Mouse (Mus musculus) limb, embryonic 14.5 days (tissue): Measurements from ENCODE around the gene Nek2. TPM values are rescaled to one million over a fixed set of nuclear protein-coding genes. Genes with fewer than 3 reads are reported as not detected.

Source experiments
- ATAC-seq: fragments of 200-750 bp; cut with Nextera tagmentation; 2 replicates; pipeline ENCODE4 v1.8.0; 2017; ENCODE audit warnings: low read depth, moderate number of reproducible peaks, moderate TSS enrichment; ENCODE audit not compliant: low FRiP score
- DNase-seq: peaks from one replicate; pipeline ENCODE4 v3.0.0-alpha.2; 2015; ENCODE audit warnings: low spot score
- H3K27ac ChIP-seq: fragments of 300-500 bp; sonication (generic); replicated peaks from 2 replicates; pipeline ENCODE4 v1.5.1; 2014; ENCODE audit warnings: low read depth, mild to moderate bottlenecking, low read length, moderate library complexity, mixed read lengths
- H3K27me3 ChIP-seq: fragments of 300-500 bp; sonication (generic); 2 replicates; pipeline ENCODE4 v1.6.1; 2014; ENCODE audit warnings: low read length, mixed read lengths; ENCODE audit not compliant: control insufficient read depth, insufficient read depth
- H3K36me3 ChIP-seq: fragments of 300-500 bp; sonication (generic); 2 replicates; pipeline ENCODE4 v1.6.1; 2014; ENCODE audit warnings: mild to moderate bottlenecking, low read length, moderate library complexity, mixed read lengths; ENCODE audit not compliant: control insufficient read depth, insufficient read depth
- H3K4me1 ChIP-seq: fragments of 300-500 bp; sonication (generic); 2 replicates; pipeline ENCODE4 v1.6.1; 2014; ENCODE audit warnings: antibody characterized with exemption, low read length, mixed read lengths; ENCODE audit not compliant: control insufficient read depth, insufficient read depth
- H3K4me2 ChIP-seq: fragments of 300-500 bp; sonication (generic); replicated peaks from 2 replicates; pipeline ENCODE4 v1.6.1; 2014; ENCODE audit warnings: low read depth, mild to moderate bottlenecking, low read length, moderate library complexity; ENCODE audit not compliant: severe bottlenecking
- H3K4me3 ChIP-seq: fragments of 300-500 bp; sonication (generic); replicated peaks from 2 replicates; pipeline ENCODE4 v1.5.1; 2014; ENCODE audit warnings: low read length
- H3K9ac ChIP-seq: fragments of 300-500 bp; sonication (generic); 2 replicates; pipeline ENCODE4 v1.6.1; 2014; ENCODE audit warnings: mild to moderate bottlenecking, low read depth, low read length, moderate library complexity; ENCODE audit not compliant: severe bottlenecking
- H3K9me3 ChIP-seq: fragments of 300-500 bp; sonication (generic); 2 replicates; pipeline ENCODE4 v1.6.1; 2016; ENCODE audit warnings: low read length; ENCODE audit not compliant: control insufficient read depth
- POLR2A ChIP-seq: fragments of 200-500 bp; IDR thresholded peaks from 2 replicates; pipeline ENCODE4 v1.8.0; 2012; ENCODE audit warnings: inconsistent platforms, mild to moderate bottlenecking, moderate library complexity, borderline replicate concordance; ENCODE audit not compliant: insufficient read depth, insufficient read length; ENCODE audit errors: extremely low read depth
- WGBS: fragments of 180-500 bp; shearing (Covaris S2); extraction: QIAGEN DNeasy Blood & Tissue Kit; methylation state at CpG from one replicate; pipeline ENCODE4 v1.1.7; 2014; 5-methylcytosine and 5-hydroxymethylcytosine counted together
- polyA plus RNA-seq, 2 experiments: library from polyadenylated mRNA; depleted of rRNA in 1 of 2; stranded (reverse) in 1 of 2; unstranded in 1 of 2; fragments of >200 nt; fragmentation: Nextera tagmentation in 1 of 2; extraction: Ambion mirVana in 1 of 2; gene quantifications; 2 replicates each; pipeline versions ENCODE4 v1.2.1 to v1.2.3; 2012 to 2014

Nek2 gene
- polyA plus RNA-seq, 2 experiments, result 12.8 to 25.8 TPM

DNA sequence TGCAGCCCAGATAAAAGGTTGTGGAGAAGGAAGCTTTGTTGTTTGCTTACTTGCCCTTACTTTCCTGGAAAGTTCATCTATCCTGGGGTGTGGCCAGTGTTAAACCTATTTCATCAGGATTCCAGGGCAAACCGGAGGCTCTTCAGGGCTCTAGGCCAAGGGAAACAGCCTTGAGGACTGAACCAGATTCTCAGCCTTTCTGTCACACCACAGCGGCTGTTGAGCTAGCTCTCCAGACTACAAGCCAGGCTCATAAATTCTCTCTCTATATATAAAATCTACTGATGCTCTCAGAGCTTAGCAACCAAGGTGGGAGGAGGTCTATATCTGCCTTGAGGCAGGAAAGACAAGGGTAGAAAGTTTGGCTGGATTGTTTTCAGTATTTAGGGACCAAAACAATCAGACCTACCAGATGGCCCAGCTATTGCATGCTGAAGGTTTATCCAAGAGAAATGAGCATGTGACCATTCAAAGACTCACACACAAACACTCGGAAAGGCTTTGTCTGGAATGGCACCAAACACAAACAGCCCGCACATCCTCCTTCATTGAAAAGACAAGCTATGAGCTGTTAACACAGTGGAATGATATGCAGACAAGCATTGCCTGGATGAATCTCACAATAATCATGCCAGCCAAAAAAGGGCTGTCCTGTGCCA is 24.9 kb upstream of the Nek2 start:
- TF ChIP-seq POLR2A, result no peak
- H3K4me1 ChIP-seq, result no peaks in the 10 kb centered on the region
- no peaks in the 10 kb centered on the region for H3K9me3 ChIP-seq
- H3K36me3 ChIP-seq, result no peaks in the 10 kb centered on the region
- no peak overlapping the region for H3K27ac ChIP-seq
- ATAC-seq, result no peak
- WGBS, result 82% methylated on average over 4 of the region's 4 CpGs
- H3K9ac ChIP-seq, result no peak overlapping the region
- DNase-seq, result no peak
- H3K27me3 ChIP-seq, result no peaks in the 10 kb centered on the region
- no peak overlapping the region for H3K4me2 ChIP-seq
- no peak overlapping the region for H3K4me3 ChIP-seq

DNA sequence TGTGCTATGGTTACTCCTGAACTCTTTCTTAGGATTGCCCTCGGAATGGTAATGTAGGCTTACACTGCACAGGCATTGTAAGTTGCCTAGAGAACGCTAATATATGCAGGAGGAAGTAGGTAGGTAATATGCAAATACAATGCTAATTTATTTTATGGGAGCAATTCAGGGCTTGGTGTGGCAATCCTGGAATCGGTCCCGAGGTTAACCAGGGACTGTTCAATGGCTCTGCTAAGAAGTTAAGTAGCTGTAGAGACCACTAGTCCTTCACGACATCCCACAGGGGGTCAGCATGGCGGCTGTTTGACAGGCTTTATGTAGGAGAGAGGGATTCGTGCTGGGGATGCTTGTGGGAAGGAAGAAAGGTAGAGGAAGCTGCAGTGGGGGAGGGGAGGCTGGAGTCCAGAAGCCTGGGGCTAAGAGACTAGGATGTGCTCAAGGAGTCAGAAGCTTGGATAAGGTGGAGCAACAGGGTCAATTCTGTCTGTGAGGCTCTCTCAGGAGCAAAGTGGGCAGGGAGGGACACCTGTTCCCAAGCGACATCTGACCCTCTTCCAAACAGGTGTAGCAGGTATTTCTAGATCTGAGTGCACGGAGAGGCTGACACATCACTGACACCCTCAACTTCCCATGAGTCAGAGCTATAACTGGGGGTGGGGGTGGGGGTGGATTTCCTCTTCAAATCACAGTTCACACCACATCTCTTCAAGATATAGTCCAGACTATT is 19.0 kb upstream of the Nek2 start:
- TF ChIP-seq POLR2A, result no peak
- ATAC-seq, result no peak
- H3K9ac ChIP-seq, result no peak overlapping the region
- no peaks in the 10 kb centered on the region for H3K36me3 ChIP-seq
- H3K4me1 ChIP-seq, result no peaks in the 10 kb centered on the region
- no peaks in the 10 kb centered on the region for H3K9me3 ChIP-seq
- H3K27ac ChIP-seq, result no peak overlapping the region
- H3K4me2 ChIP-seq, result no peak overlapping the region
- no peaks in the 10 kb centered on the region for H3K27me3 ChIP-seq
- WGBS, result 44% methylated on average over 9 of the region's 9 CpGs
- H3K4me3 ChIP-seq, result no peak overlapping the region
- no peak for DNase-seq

DNA sequence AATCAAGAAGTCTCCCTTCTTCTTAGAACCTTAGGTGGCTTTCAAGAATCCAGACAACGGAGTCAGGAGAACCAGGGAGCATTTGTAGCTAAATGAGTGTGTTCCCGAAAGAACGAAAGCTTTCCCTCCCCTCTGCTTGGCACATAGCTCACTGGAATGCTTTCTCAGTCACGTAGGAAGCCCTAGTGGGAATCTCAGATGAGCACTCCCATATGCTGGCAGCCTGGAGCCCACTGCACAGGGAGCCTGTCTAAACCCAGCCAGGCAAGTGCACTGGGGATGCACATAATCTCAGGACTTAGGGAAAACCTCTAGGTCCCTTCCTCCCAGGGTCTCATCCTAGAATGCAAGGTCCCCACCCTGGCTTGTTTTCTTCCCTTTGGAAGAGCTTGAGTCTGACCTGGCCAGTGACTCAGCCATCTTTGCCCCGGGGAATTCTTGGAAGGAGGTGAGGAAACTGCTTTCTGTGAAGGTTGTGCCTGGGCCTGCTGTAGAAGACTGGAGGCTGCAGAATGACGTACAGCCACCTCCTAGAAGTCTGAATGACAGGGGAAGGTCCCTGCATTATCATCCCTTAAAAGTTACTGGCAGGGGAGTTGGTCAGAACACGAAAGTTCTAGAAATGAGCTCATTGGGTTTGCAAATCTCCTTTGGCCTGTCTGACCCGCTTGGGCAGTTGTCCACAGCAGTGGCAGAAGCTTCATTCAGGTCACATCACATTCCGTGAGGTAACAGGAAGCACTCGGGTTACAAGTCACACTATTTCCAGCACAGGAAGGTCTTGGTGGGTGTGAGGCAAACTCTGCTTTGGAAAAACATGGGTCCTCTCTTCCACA is 18.2 kb upstream of the Nek2 start:
- no peaks in the 10 kb centered on the region for H3K36me3 ChIP-seq
- no peak overlapping the region for H3K4me2 ChIP-seq
- DNase-seq, result no peak
- no peak overlapping the region for H3K4me3 ChIP-seq
- H3K9me3 ChIP-seq, result no peaks in the 10 kb centered on the region
- H3K27ac ChIP-seq, result no peak overlapping the region
- H3K27me3 ChIP-seq, result no peaks in the 10 kb centered on the region
- no peak for TF ChIP-seq POLR2A
- WGBS, result 61% methylated on average over 10 of the region's 10 CpGs
- H3K9ac ChIP-seq, result no peak overlapping the region
- no peaks in the 10 kb centered on the region for H3K4me1 ChIP-seq
- no peak for ATAC-seq

DNA sequence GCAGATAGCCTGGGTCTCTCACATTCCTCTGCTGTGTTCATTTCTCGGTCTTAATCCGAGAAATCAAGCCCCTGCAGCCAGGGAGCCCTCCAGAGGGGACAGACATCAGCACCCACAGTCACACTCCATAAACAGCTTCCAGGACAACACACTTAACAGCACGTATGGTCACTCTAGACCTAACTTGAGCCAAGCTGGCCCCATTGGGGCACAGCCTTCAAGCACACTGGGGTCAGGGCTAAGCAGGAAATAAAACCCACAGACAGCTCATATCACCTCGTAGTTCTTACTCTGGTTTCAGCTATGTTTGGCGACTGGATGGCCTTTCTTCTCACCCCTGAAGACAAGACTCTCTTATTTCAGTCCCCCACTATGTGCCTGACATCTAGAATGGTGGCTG is 16.5 kb upstream of the Nek2 start:
- H3K4me1 ChIP-seq, result no peaks in the 10 kb centered on the region
- no peak overlapping the region for H3K4me2 ChIP-seq
- H3K36me3 ChIP-seq, result no peaks in the 10 kb centered on the region
- no peaks in the 10 kb centered on the region for H3K9me3 ChIP-seq
- no peak for ATAC-seq
- no peak overlapping the region for H3K27ac ChIP-seq
- TF ChIP-seq POLR2A, result no peak
- DNase-seq, result no peak
- no peaks in the 10 kb centered on the region for H3K27me3 ChIP-seq
- WGBS, result 43% methylated on average over 5 of the region's 5 CpGs
- no peak overlapping the region for H3K9ac ChIP-seq
- no peak overlapping the region for H3K4me3 ChIP-seq

GRCm38 (mm10) chr1:191805788-191806187 is 15.5 kb upstream of the Nek2 start:
- H3K4me3 ChIP-seq, result no peak overlapping the region
- no peak overlapping the region for H3K4me2 ChIP-seq
- no peak for TF ChIP-seq POLR2A
- WGBS, result 82% methylated on average over 6 of the region's 6 CpGs
- no peaks in the 10 kb centered on the region for H3K9me3 ChIP-seq
- H3K36me3 ChIP-seq, result no peaks in the 10 kb centered on the region
- ATAC-seq (no peak), DNase-seq (no peak)
- H3K4me1 ChIP-seq, result no peaks in the 10 kb centered on the region
- no peak overlapping the region for H3K9ac ChIP-seq
- H3K27me3 ChIP-seq, result no peaks in the 10 kb centered on the region
- no peak overlapping the region for H3K27ac ChIP-seq
